Mouse (Mus musculus) intestine, postnatal 0 days (tissue): ENCODE measurements around the gene Galnt6. TPM values are rescaled to one million over a fixed set of nuclear protein-coding genes. Genes with fewer than 3 reads are reported as not detected.

Source experiments
- ATAC-seq: fragments of 200-750 bp; cut with Nextera tagmentation; 2 replicates; pipeline ENCODE4 v1.8.0; 2017; ENCODE audit warnings: mild to moderate bottlenecking, moderate TSS enrichment, moderate library complexity
- H3K27ac ChIP-seq: fragments of 300-500 bp; sonication (generic); 2 replicates; pipeline ENCODE4 v1.5.1; 2014; ENCODE audit warnings: mild to moderate bottlenecking, low read depth, low read length, moderate library complexity
- H3K27me3 ChIP-seq: fragments of 300-500 bp; sonication (generic); replicated peaks from 2 replicates; pipeline ENCODE4 v1.6.1; 2014; ENCODE audit warnings: low read length, mixed read lengths; ENCODE audit not compliant: control insufficient read depth, insufficient read depth
- H3K36me3 ChIP-seq: fragments of 300-500 bp; sonication (generic); 2 replicates; pipeline ENCODE4 v1.6.1; 2014; ENCODE audit warnings: mild to moderate bottlenecking, moderate library complexity; ENCODE audit not compliant: control insufficient read depth, insufficient read depth
- H3K4me1 ChIP-seq: fragments of 300-500 bp; sonication (generic); replicated peaks from 2 replicates; pipeline ENCODE4 v1.6.1; 2014; ENCODE audit warnings: antibody characterized with exemption, low read length, mixed read lengths; ENCODE audit not compliant: control insufficient read depth, insufficient read depth
- H3K4me2 ChIP-seq: fragments of 300-500 bp; sonication (generic); replicated peaks from 2 replicates; pipeline ENCODE4 v1.6.1; 2014; ENCODE audit warnings: low read depth, mild to moderate bottlenecking, moderate library complexity
- H3K4me3 ChIP-seq: fragments of 300-500 bp; sonication (generic); 2 replicates; pipeline ENCODE4 v1.5.1; 2014; ENCODE audit warnings: low read depth, low read length
- H3K9ac ChIP-seq: fragments of 300-500 bp; sonication (generic); 2 replicates; pipeline ENCODE4 v1.6.1; 2014; ENCODE audit warnings: mild to moderate bottlenecking, low read depth, low read length
- H3K9me3 ChIP-seq: fragments of 300-500 bp; sonication (generic); 2 replicates; pipeline ENCODE4 v1.6.1; 2016; ENCODE audit warnings: mixed run types; ENCODE audit not compliant: control insufficient read depth
- CTCF ChIP-seq: sonication (generic); IDR thresholded peaks from 2 replicates; pipeline ENCODE4 v1.5.1; 2016; ENCODE audit warnings: low read depth, mild to moderate bottlenecking, control low read depth, antibody characterized with exemption, moderate library complexity
- WGBS: fragments of 180-500 bp; shearing (Covaris S2); extraction: QIAGEN DNeasy Blood & Tissue Kit; methylation state at CpG from one replicate; pipeline ENCODE4 v1.1.7; 2014; 5-methylcytosine and 5-hydroxymethylcytosine counted together
- polyA plus RNA-seq: library from polyadenylated mRNA; unstranded; fragments of >200 nt; fragmentation: Nextera tagmentation; extraction: Ambion mirVana; gene quantifications from 2 replicates; pipeline ENCODE4 v1.2.1, GENCODE M21; 2015

Gene Galnt6
- polyA plus RNA-seq, 1 experiment from 2014 or later: 72.5 TPM

- WGBS: 3% methylated on average over 26 of the region's 27 CpGs
Observed at GRCm38 (mm10) chr15:100747121-100747963, 18.2 kb upstream of the Galnt6 start.

GRCm38 (mm10) chr15:100746478-100747120 lies 17.4 kb upstream of the Galnt6 start:
- no peaks in the 10 kb centered on the region for H3K27me3 ChIP-seq

More at GRCm38 (mm10) chr15:100747121-100747963, 18.2 kb upstream of the Galnt6 start:
- H3K36me3 ChIP-seq: no peaks in the 10 kb centered on the region
- no peaks in the 10 kb centered on the region for H3K9me3 ChIP-seq
- peak; percentile 85 for ATAC-seq
- TF ChIP-seq CTCF: no peak
- peak overlapping the region; percentile 62 for H3K4me2 ChIP-seq
- H3K4me1 ChIP-seq: 0 out of 2 replicates have a peak, but pooled peaks cover 3% of the 10 kb centered on the region
- H3K4me3 ChIP-seq: peak overlapping the region; percentile 23
- H3K9ac ChIP-seq: no peak overlapping the region
- peak overlapping the region; percentile 15; the same call in 1 of the 2 replicates for H3K27ac ChIP-seq
- no peaks in the 10 kb centered on the region for H3K27me3 ChIP-seq

DNA sequence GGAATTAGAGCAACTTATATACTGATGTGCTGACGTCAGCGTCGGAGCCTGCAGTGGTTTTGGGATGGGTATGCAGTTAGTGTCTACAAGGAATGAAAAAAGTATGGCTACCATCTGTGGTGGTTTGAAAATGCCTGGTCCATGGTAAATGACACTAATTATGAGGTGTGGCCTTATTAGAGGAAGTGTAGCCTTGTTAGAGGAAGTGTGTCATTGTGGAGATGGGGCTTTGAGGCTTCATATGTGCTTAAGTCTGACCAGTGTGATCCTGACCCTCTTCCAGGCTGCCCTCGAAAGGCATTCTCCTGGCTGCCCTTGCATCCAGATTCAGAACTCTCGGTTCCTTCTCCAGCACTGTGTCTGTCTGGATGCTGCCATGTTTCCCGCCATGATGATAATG lies 14.1 kb upstream of the Galnt6 start:
- no peak overlapping the region for H3K4me3 ChIP-seq
- 0 out of 2 replicates have a peak, but pooled peaks cover 3% of the 10 kb centered on the region for H3K4me1 ChIP-seq
- no peaks in the 10 kb centered on the region for H3K36me3 ChIP-seq
- WGBS: 95% methylated on average over 6 of the region's 6 CpGs
- no peak overlapping the region for H3K4me2 ChIP-seq
- TF ChIP-seq CTCF: no peak
- H3K27ac ChIP-seq: no peak overlapping the region
- H3K9me3 ChIP-seq: no peaks in the 10 kb centered on the region
- H3K27me3 ChIP-seq: no peaks in the 10 kb centered on the region
- no peak overlapping the region for H3K9ac ChIP-seq
- ATAC-seq: no peak

More at GRCm38 (mm10) chr15:100746478-100747120, 17.4 kb upstream of the Galnt6 start:
- no peak overlapping the region for H3K27ac ChIP-seq
- TF ChIP-seq CTCF: no peak
- 20% methylated on average over 6 of the region's 6 CpGs for WGBS
- no peak; the same call in 1 of the 2 replicates for ATAC-seq
- H3K4me1 ChIP-seq: 0 out of 2 replicates have a peak, but pooled peaks cover 3% of the 10 kb centered on the region
- peak overlapping the region; percentile 62 for H3K4me2 ChIP-seq
- H3K9ac ChIP-seq: no peak overlapping the region
- H3K36me3 ChIP-seq: no peaks in the 10 kb centered on the region
- peak overlapping the region; percentile 16; the same call in 1 of the 2 replicates for H3K4me3 ChIP-seq
- no peaks in the 10 kb centered on the region for H3K9me3 ChIP-seq

GRCm38 (mm10) chr15:100739442-100739841 lies 10.3 kb upstream of the Galnt6 start:
- H3K4me2 ChIP-seq: no peak overlapping the region
- ATAC-seq: no peak
- H3K4me1 ChIP-seq: 0 out of 2 replicates have a peak, but pooled peaks cover 2% of the 10 kb centered on the region
- H3K9me3 ChIP-seq: no peaks in the 10 kb centered on the region
- WGBS: 80% methylated on average over 6 of the region's 6 CpGs
- no peaks in the 10 kb centered on the region for H3K36me3 ChIP-seq
- no peak overlapping the region for H3K27ac ChIP-seq
- H3K27me3 ChIP-seq: no peaks in the 10 kb centered on the region
- H3K4me3 ChIP-seq: no peak overlapping the region
- TF ChIP-seq CTCF: no peak
- no peak overlapping the region for H3K9ac ChIP-seq

- Histone ChIP-seq H3K27ac (peak overlapping the region; percentile 70), H3K4me2 (0 out of 2 replicates have a peak overlapping the region, but pooled peaks have one; percentile 3), H3K9ac (no peak overlapping the region), H3K4me3 (no peak overlapping the region), H3K9me3 (no peaks in the 10 kb centered on the region), H3K36me3 (no peaks in the 10 kb centered on the region), H3K4me1 (0 out of 2 replicates have a peak, but pooled peaks cover 2% of the 10 kb centered on the region), H3K27me3 (no peaks in the 10 kb centered on the region)
- ATAC-seq: peak; percentile 98
- 28% methylated on average over 7 of the region's 7 CpGs for WGBS
- peak; percentile 57 for TF ChIP-seq CTCF
Observed at GRCm38 (mm10) chr15:100738351-100738781, 9.2 kb upstream of the Galnt6 start.

DNA sequence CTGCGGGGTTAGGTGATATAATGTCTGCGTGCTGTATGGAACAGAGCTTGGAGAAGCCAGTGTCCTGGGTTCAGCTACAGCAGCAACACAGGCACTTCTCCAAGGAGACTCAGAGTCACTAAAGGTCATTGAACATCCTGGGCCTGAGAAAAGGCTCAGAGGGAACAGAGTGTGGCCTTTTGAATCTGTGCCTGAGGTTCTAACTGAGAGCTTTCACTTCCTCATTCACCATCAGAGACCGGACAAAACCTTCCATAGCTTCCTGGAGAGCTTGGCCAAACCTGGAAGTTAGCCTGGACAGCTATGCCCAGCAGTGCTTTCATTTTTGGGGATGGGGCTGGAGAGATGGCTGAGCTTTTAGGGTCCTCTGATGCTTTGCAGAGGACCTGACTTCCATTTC lies 8.5 kb upstream of the Galnt6 start:
- no peak for ATAC-seq
- no peak for TF ChIP-seq CTCF
- 0 out of 2 replicates have a peak overlapping the region, but pooled peaks have one; percentile 3 for H3K4me2 ChIP-seq
- H3K27ac ChIP-seq: peak overlapping the region; percentile 70
- H3K4me1 ChIP-seq: 0 out of 2 replicates have a peak, but pooled peaks cover 2% of the 10 kb centered on the region
- H3K36me3 ChIP-seq: no peaks in the 10 kb centered on the region
- no peak overlapping the region for H3K9ac ChIP-seq
- H3K4me3 ChIP-seq: no peak overlapping the region
- no peaks in the 10 kb centered on the region for H3K27me3 ChIP-seq
- H3K9me3 ChIP-seq: no peaks in the 10 kb centered on the region
- WGBS: 79% methylated on average over 3 of the region's 3 CpGs
